Mouse (Mus musculus) limb, embryonic 12.5 days (tissue): ENCODE measurements around the gene Mybbp1a. TPM values are rescaled to one million over a fixed set of nuclear protein-coding genes. Genes with fewer than 3 reads are reported as not detected.

Experiments
- ATAC-seq: fragments of 200-750 bp; cut with Nextera tagmentation; 2 replicates; pipeline ENCODE4 v1.8.0; 2017; ENCODE audit warnings: low read depth, moderate TSS enrichment; ENCODE audit not compliant: insufficient number of reproducible peaks, insufficient read depth, low FRiP score, low TSS enrichment
- H3K27ac ChIP-seq: fragments of 300-500 bp; sonication (generic); 2 replicates; pipeline ENCODE4 v1.5.1; 2016; ENCODE audit warnings: mild to moderate bottlenecking, moderate library complexity
- H3K27me3 ChIP-seq: fragments of 300-500 bp; sonication (generic); 2 replicates; pipeline ENCODE4 v1.6.1; 2016; ENCODE audit warnings: mild to moderate bottlenecking, moderate library complexity
- H3K36me3 ChIP-seq: fragments of 300-500 bp; sonication (generic); 2 replicates; pipeline ENCODE4 v1.6.1; 2016; ENCODE audit warnings: mild to moderate bottlenecking, moderate library complexity
- H3K4me1 ChIP-seq: fragments of 300-500 bp; sonication (generic); replicated peaks from 2 replicates; pipeline ENCODE4 v1.6.1; 2016
- H3K4me2 ChIP-seq: fragments of 300-500 bp; sonication (generic); 2 replicates; pipeline ENCODE4 v1.6.1; 2016; ENCODE audit warnings: mild to moderate bottlenecking, moderate library complexity
- H3K4me3 ChIP-seq: fragments of 300-500 bp; sonication (generic); replicated peaks from 2 replicates; pipeline ENCODE4 v1.5.1; 2016; ENCODE audit warnings: mild to moderate bottlenecking
- H3K9ac ChIP-seq: fragments of 300-500 bp; sonication (generic); replicated peaks from 2 replicates; pipeline ENCODE4 v1.6.1; 2016; ENCODE audit warnings: mild to moderate bottlenecking, moderate library complexity
- H3K9me3 ChIP-seq: fragments of 300-500 bp; sonication (generic); 2 replicates; pipeline ENCODE4 v1.6.1; 2016; ENCODE audit warnings: mild to moderate bottlenecking, moderate library complexity
- WGBS: fragments of 180-500 bp; shearing (Covaris S2); methylation state at CpG from one replicate; pipeline ENCODE4 v1.1.7; 2016; 5-methylcytosine and 5-hydroxymethylcytosine counted together
- polyA plus RNA-seq: library from polyadenylated mRNA; unstranded; fragments of >200 nt; fragmentation: Nextera tagmentation; extraction: Ambion mirVana; gene quantifications from 2 replicates; pipeline ENCODE4 v1.2.1, GENCODE M21; 2016

Mybbp1a gene
- polyA plus RNA-seq, 1 experiment from 2014 or later: 176 TPM

- Histone ChIP-seq H3K4me3 (no peak overlapping the region), H3K27me3 (peaks cover 45% of the 10 kb centered on the region), H3K9me3 (no peaks in the 10 kb centered on the region), H3K36me3 (no peaks in the 10 kb centered on the region), H3K27ac (no peak overlapping the region), H3K9ac (no peak overlapping the region), H3K4me1 (peaks cover 48% of the 10 kb centered on the region), H3K4me2 (no peak overlapping the region)
- ATAC-seq: no peak
- 54% methylated on average over 4 of the region's 4 CpGs for WGBS
These were observed 35.6 kb upstream of the Mybbp1a start for GRCm38 (mm10) chr11:72405532-72405931.

- WGBS: 52% methylated on average over 8 of the region's 8 CpGs
- H3K36me3 ChIP-seq: no peaks in the 10 kb centered on the region
- no peak overlapping the region for H3K27ac ChIP-seq
- ATAC-seq: no peak
- no peak overlapping the region for H3K4me3 ChIP-seq
- H3K9ac ChIP-seq: no peak overlapping the region
- H3K9me3 ChIP-seq: no peaks in the 10 kb centered on the region
- H3K4me2 ChIP-seq: no peak overlapping the region
- peaks cover 55% of the 10 kb centered on the region for H3K4me1 ChIP-seq
- peaks cover 50% of the 10 kb centered on the region for H3K27me3 ChIP-seq
These were observed 35.0 kb upstream of the Mybbp1a start for GRCm38 (mm10) chr11:72406079-72406675.

GRCm38 (mm10) chr11:72407081-72407480, 34.1 kb upstream of the Mybbp1a start:
- no peak for ATAC-seq
- Histone ChIP-seq H3K4me3 (no peak overlapping the region), H3K9me3 (no peaks in the 10 kb centered on the region), H3K4me2 (no peak overlapping the region; the same call in 1 of the 2 replicates), H3K27me3 (peaks cover 50% of the 10 kb centered on the region), H3K36me3 (no peaks in the 10 kb centered on the region), H3K9ac (no peak overlapping the region), H3K27ac (no peak overlapping the region), H3K4me1 (peaks cover 57% of the 10 kb centered on the region)
- WGBS: 13% methylated on average over 3 of the region's 3 CpGs

- Histone ChIP-seq H3K27ac (no peak overlapping the region), H3K36me3 (no peaks in the 10 kb centered on the region), H3K9ac (no peak overlapping the region), H3K4me1 (peaks cover 57% of the 10 kb centered on the region), H3K9me3 (no peaks in the 10 kb centered on the region), H3K27me3 (peaks cover 50% of the 10 kb centered on the region), H3K4me3 (no peak overlapping the region), H3K4me2 (no peak overlapping the region; the same call in 1 of the 2 replicates)
- ATAC-seq: no peak
- 9% methylated on average over 7 of the region's 7 CpGs for WGBS
These were observed 33.6 kb upstream of the Mybbp1a start for GRCm38 (mm10) chr11:72407574-72407973.

- ATAC-seq: no peak
- 22% methylated on average over 9 of the region's 9 CpGs for WGBS
- Histone ChIP-seq H3K36me3 (no peaks in the 10 kb centered on the region), H3K9me3 (no peaks in the 10 kb centered on the region), H3K4me2 (peak overlapping the region; percentile 98), H3K9ac (peak overlapping the region; percentile 31; the same call in 1 of the 2 replicates), H3K27me3 (peaks cover 50% of the 10 kb centered on the region), H3K4me3 (0 out of 2 replicates have a peak overlapping the region, but pooled peaks have one; percentile 1), H3K27ac (no peak overlapping the region), H3K4me1 (peaks cover 60% of the 10 kb centered on the region)
These were observed 32.5 kb upstream of the Mybbp1a start for GRCm38 (mm10) chr11:72408451-72409170.

- H3K9ac ChIP-seq: peak overlapping the region; percentile 27; the same call in 1 of the 2 replicates
- peak overlapping the region; percentile 69 for H3K4me3 ChIP-seq
- no peak for ATAC-seq
- no peaks in the 10 kb centered on the region for H3K9me3 ChIP-seq
- peak overlapping the region; percentile 98 for H3K4me2 ChIP-seq
- H3K36me3 ChIP-seq: no peaks in the 10 kb centered on the region
- peaks cover 54% of the 10 kb centered on the region for H3K27me3 ChIP-seq
- 56% methylated on average over 12 of the region's 12 CpGs for WGBS
- H3K27ac ChIP-seq: 0 out of 2 replicates have a peak overlapping the region, but pooled peaks have one; percentile 5
- peaks cover 60% of the 10 kb centered on the region for H3K4me1 ChIP-seq
These were observed 31.3 kb upstream of the Mybbp1a start for GRCm38 (mm10) chr11:72409649-72410385.

- H3K4me1 ChIP-seq: peaks cover 60% of the 10 kb centered on the region
- no peak for ATAC-seq
- peak overlapping the region; percentile 27; the same call in 1 of the 2 replicates for H3K9ac ChIP-seq
- H3K9me3 ChIP-seq: no peaks in the 10 kb centered on the region
- peaks cover 54% of the 10 kb centered on the region for H3K27me3 ChIP-seq
- H3K36me3 ChIP-seq: no peaks in the 10 kb centered on the region
- 2% methylated on average over 25 of the region's 25 CpGs for WGBS
- no peak overlapping the region for H3K27ac ChIP-seq
- peak overlapping the region; percentile 69 for H3K4me3 ChIP-seq
- H3K4me2 ChIP-seq: peak overlapping the region; percentile 98
These were observed 30.5 kb upstream of the Mybbp1a start for GRCm38 (mm10) chr11:72410521-72411092.

GRCm38 (mm10) chr11:72411093-72411921, 29.8 kb upstream of the Mybbp1a start, which contains the start of gene Smtnl2:
Gene Smtnl2 (minus strand): TSS chr11:72411713.
- ATAC-seq: peak; percentile 80
- peak within 1 kb of the TSS; percentile 69 for H3K9ac ChIP-seq
- H3K36me3 ChIP-seq: no peaks in the 10 kb centered on the region
- H3K4me2 ChIP-seq: peak within 1 kb of the TSS; percentile 98
- peak within 1 kb of the TSS; percentile 70 for H3K27ac ChIP-seq
- H3K4me1 ChIP-seq: peaks cover 57% of the 10 kb centered on the region
- under 1% methylated on average over 86 of the region's 86 CpGs for WGBS
- H3K27me3 ChIP-seq: peaks cover 51% of the 10 kb centered on the region
- H3K4me3 ChIP-seq: peak within 1 kb of the TSS; percentile 69
- H3K9me3 ChIP-seq: no peaks in the 10 kb centered on the region

- Histone ChIP-seq H3K4me3 (peak overlapping the region; percentile 69), H3K9ac (peak overlapping the region; percentile 69; the same call in 1 of the 2 replicates), H3K27ac (no peak overlapping the region), H3K4me2 (peak overlapping the region; percentile 98), H3K4me1 (peaks cover 58% of the 10 kb centered on the region), H3K27me3 (peaks cover 45% of the 10 kb centered on the region), H3K36me3 (no peaks in the 10 kb centered on the region), H3K9me3 (no peaks in the 10 kb centered on the region)
- no peak; the same call in 1 of the 2 replicates for ATAC-seq
- 33% methylated on average over 9 of the region's 9 CpGs for WGBS
These were observed 29.2 kb upstream of the Mybbp1a start for GRCm38 (mm10) chr11:72411945-72412344.

- H3K4me1 ChIP-seq: peaks cover 58% of the 10 kb centered on the region
These were observed 28.1 kb upstream of the Mybbp1a start for GRCm38 (mm10) chr11:72413016-72413415.

More at GRCm38 (mm10) chr11:72413016-72413415, 28.1 kb upstream of the Mybbp1a start:
- H3K9me3 ChIP-seq: no peaks in the 10 kb centered on the region
- H3K27ac ChIP-seq: no peak overlapping the region
- WGBS: 67% methylated on average over 7 of the region's 7 CpGs
- no peaks in the 10 kb centered on the region for H3K36me3 ChIP-seq
- no peak overlapping the region for H3K9ac ChIP-seq
- no peak for ATAC-seq
- H3K4me3 ChIP-seq: no peak overlapping the region
- no peak overlapping the region for H3K4me2 ChIP-seq
- H3K27me3 ChIP-seq: peaks cover 34% of the 10 kb centered on the region
